Mouse (Mus musculus) kidney, adult 18-20 months (tissue): ENCODE data around the gene Mbnl2.
"Not testable (repeated sequence)": the region's sequence is repeated elsewhere in the genome, so short reads cannot be mapped to it uniquely, and the experiment has no call there.

ENCODE experiments used
- DNase-seq: peaks from one replicate; pipeline ENCODE4 v3.0.0; 2021

Gene Mbnl2

DNA sequence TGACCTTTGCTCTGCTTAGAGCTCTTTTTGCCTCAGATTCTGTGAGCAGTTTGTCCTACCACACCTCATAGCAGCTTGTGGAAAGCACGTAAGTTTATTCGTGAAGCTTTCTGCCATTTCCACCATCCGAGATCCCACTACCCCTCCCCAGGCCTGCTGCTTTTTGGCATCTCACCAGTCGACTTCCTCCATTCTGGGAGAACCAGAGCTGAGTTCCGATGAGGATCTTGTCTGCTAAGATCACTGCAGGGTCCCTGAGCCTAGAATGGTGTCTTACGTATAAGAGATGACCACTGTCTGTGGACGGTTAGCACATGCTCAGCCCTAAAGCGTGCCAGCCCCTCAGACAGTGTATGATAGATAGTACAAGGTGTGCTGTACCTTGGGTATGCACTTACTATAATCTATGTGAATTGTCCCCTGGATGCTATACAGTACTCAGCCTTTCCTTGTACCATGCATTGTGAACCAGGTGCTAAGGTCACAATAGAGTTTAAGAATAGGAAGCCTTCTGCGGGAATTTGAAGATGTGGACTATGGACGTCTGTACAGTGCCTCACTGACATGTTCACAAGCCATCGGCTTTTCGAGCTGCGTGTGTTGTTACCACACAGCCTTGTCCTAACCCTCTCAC, 55.5 kb downstream of the Mbnl2 start:
- no peak for DNase-seq

DNA sequence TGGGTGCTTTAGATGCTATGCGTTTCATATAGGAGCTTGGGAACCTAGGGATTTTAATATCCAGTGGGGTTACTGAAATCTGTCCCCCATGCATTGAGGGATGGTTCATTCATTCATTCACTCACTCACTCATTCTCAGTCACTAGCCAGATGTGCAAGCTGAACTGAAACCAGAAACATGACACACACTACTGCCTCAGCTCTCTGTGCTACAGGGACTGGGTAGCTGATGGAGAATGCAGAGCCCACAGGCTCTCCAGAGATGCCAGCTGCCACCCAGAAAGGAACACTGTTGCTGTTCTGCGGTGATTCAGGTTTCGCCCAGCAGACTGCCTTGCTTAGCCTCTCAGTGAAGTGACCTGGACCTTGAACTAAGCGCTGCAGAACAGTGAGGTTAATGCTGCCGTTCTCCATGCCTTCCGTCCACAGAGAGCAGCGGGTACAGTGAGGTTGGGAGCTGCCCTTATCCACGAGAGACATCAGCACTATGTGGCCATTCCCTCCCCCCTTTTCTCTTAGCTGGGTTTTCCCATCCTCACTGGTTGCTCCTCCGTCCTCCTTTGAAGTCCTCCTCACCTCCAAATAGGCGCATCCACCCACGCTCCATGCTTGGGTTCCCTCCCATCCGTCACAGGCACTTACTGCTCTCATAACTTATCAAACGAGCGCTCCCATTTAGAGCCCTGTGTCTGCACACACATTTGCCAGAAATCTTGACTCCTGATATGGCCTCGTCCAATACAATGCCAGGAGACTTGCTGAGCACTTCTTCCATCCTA, 58.2 kb downstream of the Mbnl2 start:
- no peak for DNase-seq

DNA sequence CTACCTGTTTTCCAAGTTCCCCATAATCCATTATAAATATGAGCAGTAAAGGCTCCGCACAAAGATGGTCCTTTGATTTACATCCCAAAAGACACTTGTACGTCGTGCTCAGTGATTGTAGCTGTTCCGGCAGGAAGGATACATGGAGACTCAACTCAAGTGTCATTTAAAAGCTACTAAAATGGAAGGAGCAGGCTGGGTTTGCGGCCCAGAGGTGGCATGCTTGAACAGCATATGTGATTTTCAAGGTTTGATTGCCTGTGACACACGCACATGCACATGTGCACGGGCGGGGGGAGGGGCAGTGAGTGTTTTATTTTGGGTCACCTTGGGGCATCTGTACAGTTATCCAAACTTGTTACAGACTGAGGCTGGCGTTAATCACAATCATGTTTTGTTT, 59.9 kb downstream of the Mbnl2 start:
- DNase-seq = no peak

DNA sequence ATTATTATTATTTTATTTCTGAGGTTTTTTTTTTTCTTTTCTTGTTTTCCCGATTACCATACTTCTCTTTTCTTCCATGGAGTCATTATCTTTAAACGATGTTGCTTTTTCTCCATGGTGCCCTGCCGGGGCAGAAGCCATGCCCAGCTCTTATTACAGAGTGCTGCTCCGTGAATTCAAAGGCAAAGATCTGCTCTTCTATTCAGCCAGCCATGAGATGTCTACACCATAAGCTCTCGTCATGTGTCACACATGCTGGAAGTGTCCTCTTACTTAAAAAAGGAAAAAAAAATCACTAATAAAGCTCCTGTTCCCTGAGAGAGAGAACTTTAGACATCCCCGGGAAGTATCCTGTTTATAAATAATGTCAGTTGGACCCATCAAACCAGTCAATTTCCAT, 60.4 kb downstream of the Mbnl2 start:
- DNase-seq = no peak

DNA sequence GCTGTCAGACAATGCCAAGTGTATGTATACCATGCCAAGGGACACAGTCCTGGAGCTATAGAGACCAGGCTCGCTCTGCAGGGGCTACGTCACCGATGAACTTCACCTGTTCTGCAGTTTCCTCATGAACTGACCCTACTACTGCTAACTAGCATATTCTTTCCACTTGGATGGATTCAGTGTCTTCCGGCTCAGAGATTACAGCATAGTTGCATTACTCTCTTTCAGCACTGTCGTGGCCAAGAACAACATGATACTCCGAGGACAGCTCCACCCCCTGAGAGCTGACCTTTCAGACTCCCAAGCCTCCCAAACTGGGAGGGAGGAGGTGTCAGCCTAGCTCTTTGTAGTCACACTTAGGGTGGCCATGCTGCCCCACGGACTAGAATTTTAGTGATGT, 60.9 kb downstream of the Mbnl2 start:
- DNase-seq = peak; percentile 75

DNA sequence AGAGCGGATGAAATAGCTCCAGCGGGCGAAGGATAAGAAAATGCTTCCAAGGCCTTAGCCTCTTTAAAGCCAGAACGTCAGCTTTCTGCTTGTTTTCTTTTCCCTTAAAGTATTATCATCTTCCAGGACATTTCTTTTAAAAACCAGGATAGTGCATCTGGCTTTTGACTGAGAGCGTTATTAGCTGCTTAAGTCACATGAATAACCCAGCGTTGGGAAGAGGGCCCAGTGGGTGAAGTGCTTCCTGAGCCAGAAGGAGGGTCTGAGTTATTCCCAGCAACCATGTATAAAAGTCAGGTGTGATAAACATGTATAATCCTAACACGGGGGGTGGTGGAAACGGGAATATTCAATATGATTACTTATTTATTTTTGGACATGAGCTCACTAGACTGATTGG, 61.4 kb downstream of the Mbnl2 start:
- no peak for DNase-seq

DNA sequence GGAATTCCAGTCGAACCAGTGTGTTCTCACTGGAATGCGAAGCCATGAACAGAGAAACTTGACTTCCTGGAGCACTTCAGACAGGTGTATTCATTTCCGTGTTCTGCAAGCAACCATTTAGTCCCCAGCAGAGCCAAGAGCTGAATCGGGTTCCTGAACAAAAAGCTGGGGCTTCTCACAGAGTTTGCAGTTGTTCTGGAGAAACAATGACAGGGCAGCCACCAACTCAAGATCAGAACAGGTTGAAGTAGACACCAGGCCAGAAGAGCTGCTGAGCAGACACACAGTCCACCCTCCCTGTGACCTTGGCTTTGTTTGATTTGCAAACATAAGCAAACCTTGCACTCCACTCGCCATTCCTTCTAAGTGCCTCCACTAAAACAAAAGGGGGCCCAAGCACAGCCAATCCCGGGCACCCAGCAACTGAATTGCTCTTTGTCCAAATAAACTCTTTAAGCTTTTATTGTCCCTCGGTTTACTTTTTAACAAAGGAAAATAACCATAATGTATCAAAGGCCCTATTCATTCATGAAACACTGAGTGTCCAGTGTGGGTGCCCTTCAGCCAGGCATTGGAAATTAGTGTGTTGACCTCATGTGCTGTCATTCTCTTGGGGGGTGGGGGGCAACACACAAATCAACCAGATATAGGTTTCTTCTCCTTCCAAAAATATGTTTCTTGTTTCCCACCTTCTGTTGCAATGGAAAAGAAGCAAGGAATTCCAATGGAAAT, 62.4 kb downstream of the Mbnl2 start:
- DNase-seq = no peak

DNA sequence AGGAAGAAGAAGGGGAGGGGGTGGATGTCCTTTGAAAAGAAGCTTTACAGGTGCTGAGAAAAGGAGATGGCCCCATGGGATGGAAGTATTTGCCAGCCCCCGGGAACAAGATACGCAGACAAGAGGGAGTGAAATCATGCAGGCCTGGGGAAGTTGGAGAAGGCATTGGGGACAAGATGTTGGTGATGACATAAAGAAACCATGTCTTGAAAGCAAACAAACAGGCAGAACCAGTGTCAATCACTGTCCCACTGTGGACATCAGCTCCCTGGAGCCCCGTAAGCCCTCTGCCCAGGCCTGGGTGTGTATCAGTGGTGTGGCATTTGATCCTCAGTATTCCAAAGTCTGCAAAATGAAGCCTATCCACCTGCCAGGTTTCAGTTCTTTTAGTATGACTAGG, 63.2 kb downstream of the Mbnl2 start:
- no peak for DNase-seq

DNA sequence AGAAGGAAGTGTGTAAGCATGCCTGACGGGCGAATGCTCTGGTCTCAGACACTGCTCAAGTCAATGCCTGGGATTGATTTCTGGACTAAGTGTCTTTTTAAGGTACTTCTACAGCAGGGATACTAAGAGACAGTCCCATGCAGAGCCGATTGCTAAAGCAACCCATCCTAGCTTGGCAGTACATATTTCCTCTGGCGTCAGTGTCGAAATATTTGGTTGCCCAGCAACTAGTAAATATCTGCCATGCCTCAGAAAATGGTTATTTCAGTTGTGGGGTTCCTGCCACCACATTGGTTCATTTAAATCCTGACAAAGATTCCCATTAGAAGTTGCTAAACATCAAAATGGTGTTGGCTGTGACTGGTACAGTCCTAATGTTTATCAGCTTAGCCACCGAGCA, 66.4 kb downstream of the Mbnl2 start:
- DNase-seq = no peak

DNA sequence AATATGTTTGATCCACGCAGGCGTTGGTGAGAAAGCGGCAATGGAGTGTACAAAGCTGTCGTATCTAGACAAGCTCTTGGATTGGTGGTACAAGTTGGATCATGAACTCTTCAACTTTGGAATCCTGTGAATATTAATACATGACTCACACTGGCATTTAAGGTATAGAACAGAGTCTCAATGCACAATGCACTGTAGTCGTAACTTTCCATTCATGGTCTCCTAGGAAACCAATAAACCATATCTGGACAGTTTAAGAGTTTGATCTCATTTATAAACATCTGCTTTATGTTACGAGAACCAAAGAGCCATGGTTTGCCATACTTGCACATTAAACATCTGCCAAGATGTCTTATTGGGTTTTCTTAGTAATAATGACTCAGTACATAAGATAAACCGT, 66.9 kb downstream of the Mbnl2 start:
- no peak for DNase-seq

DNA sequence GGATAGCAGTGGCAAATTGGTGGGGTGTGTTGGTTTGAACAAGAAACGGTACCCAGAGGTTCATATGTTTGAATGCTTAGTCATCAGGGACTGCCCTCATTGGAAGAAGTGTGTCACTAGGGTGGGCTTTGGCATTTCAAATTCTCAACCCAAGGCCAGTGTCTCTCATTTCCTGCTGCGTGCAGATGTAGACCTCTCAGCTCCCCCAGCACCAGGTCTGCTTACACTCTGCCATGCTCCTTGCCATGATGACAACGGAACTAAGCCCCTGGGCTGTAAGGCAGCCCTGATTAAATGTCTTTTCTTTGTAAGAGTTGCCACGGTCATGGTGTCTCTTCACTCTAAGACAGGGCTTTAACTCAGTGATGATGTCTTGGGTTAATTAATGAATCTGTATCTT, 69.2 kb downstream of the Mbnl2 start:
- no peak for DNase-seq

DNA sequence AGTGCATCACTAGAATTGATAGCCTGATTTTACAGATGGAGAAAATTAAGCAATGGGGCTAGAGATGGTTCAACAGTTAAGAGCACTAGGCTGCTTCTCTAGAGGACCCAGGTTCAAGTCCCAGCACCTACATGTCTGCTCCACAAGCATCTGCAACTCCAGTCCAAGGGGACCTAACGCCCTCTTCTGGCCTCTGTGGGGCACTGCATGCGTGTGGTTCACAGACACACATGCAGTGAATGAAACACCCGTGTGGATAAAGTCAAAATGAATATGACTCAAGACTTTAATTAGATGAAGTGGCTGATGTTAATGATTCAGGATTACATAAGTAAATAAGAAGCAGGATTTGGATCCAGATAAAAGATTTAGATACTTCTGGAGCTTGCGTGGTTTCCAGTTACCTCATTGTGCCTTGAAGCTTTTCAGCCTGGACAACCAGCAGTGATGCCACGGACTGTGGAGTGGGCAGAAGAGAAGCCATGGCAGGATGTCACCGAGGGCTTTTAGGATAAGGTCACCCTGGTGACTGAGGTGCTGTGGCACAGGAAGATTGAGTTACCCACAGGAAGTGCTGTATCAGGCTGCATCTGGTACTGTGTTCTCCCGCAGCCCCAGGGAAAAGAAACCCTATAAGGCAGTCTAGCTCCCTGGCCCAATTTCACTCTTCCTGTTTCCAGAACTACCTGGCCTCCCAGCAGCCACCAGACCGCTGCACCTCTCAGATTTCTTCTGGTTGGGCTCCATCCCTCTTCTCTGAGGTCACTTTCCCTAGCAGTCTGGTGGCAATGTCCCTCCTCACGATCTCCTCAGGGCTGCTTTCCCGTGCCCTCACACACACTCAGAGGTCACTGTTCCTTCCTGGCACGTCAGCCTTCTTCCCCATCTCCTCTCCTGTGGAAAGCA, 72.2 kb downstream of the Mbnl2 start:
- no peak for DNase-seq

DNA sequence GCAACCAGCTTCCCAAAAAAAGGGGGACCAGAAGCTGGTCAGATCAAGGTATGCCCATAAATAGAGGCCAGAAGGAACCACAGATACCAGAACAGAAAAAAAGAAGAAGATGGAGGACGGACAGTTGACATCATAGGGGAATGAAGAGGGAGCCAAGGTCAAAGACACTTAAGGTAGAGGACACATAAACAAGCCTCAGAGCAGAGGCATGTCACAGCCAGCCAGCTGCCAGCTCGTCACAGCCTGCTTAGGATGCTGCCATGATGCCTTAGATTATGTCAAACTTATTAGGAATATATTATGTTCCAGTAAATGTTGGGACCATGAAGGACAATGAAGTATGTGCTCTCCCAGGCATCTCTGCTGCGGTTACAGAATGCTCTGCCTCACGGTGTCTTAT, 73.9 kb downstream of the Mbnl2 start:
- DNase-seq = no peak

DNA sequence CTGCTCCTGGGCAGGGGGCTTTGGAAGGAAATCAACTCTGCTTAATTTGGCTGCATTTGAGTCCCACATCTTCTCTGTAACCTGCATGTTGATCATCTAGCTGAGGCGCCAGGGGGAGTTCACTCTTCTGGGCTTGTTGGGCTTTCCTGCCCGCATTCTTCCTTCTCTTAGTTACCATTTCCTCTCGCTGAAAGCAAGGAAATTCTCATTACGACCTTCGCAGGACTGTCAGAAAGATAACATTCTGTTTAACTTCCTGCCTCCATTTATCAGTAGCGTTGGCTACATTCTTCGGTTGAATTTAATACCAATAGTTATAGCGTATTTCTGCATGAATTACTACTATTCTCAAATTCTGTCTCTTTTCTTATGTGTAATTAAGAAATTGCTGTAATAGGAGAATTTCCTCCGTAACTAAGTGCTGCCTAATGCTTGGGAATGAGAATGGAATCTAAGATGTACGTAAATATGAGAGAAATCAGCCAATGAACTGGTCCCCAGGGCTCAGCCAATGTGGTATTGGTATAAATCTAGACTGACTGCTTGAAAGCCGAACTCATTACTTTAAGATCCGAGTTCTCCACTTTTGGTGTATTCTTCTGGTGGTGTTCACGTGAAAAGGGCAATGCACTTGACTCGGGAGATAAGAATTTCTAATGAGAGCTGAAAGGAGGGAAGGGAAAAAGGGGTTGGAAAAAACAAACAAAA, 76.8 kb downstream of the Mbnl2 start:
- DNase-seq = no peak

DNA sequence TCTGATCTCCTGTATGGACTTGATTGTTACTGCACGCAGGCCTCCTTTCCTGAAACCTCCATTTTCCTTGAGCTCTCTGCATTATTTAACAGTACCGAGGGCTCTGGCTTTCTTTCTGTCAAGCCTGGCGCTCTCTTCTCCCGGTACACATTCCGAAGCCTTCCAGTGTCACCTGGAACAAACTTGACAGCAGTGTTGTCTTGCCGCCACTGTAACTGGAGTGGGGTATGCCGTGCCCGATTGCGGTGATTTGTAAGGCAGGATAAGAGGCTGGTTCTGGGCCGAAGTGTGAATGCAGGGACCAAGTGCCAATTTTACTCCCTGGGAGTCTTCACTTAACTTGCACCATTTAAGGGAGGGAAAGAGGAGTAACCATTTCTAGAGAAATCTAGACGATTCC, 77.7 kb downstream of the Mbnl2 start:
- no peak for DNase-seq

DNA sequence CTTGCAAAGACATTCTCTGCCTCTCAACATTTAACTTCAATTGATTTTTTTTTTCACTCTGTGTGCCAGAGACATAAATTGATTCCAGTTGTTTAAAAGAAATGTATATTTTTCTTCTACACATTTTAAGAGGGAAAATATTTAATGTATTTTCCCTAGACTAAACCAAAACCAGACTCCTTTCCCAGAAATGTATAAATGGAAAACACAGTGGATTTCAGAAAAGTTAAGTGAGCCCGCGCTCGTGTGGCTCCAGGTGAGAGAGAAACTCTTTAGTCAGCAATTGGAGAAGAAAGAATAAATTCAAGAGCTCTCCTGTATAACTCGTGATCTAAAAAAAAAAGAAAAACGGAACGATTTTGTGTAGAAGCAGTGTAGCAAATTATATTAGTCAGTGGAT, 79.1 kb downstream of the Mbnl2 start:
- DNase-seq = no peak

DNA sequence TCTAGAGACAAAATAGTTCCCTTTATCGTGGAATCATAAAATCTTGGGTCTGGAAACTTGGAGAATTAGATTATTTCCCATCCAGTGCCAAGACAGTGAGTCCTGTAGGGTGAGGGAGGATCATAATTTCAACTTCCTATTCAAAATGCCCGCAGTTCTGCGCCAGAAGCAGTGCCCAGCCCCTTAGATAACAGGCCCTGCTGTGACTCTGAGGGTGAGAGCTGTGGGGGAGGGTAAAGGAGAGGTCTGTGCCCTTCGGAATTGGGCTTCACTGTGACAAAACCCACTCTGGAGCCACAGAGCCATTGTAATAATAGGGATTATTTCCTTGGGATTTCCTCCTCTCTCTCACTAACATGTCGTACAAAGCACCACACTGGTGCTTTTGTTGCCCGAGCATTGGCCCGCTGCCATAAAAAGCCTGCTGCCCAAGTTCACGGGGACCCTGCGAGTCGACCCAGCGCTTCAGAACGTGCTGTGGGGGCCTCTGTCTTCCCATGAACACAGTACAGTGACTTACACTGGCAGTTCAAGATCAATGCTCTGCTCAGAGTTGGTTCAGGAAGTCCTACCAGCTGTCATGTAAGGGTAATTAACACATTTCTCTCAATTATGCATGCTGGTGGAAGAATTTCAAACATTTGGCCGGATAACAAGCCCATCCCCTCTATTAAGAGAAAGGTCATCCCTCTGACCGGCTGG, 79.7 kb downstream of the Mbnl2 start:
- DNase-seq = peak; percentile 75

DNA sequence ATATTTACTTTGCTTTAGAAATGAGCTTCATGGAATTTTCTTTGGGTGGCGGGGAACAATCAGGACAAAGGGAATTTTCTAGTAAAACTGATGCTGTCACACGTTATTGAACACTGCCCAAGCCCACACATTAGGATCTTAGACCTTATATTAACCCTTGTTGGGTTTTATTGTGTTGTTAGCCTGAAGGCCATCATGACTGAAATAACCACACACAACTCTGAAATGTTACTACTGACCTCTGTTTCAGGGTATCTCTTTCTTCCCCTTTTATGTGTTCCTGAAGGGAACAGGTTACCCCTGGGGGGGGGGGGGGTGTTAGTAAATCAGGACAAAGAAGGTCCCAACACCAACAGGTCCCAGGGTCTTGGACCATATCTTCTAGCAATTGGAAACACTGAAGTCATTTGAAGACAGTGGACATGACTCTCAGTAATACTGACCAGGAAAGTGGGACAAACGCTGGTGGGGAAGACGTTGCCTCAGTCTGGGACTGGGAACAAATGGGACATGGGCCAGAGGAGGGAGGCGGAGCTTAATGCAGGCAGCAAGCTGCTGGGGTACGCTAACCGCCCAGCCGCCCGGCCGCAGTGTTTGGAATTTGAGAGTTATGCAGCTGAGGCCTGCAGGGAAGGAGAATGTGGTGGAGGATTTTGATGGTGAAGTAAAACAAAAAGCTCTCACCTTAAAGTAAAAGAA, 80.4 kb downstream of the Mbnl2 start:
- no peak for DNase-seq

DNA sequence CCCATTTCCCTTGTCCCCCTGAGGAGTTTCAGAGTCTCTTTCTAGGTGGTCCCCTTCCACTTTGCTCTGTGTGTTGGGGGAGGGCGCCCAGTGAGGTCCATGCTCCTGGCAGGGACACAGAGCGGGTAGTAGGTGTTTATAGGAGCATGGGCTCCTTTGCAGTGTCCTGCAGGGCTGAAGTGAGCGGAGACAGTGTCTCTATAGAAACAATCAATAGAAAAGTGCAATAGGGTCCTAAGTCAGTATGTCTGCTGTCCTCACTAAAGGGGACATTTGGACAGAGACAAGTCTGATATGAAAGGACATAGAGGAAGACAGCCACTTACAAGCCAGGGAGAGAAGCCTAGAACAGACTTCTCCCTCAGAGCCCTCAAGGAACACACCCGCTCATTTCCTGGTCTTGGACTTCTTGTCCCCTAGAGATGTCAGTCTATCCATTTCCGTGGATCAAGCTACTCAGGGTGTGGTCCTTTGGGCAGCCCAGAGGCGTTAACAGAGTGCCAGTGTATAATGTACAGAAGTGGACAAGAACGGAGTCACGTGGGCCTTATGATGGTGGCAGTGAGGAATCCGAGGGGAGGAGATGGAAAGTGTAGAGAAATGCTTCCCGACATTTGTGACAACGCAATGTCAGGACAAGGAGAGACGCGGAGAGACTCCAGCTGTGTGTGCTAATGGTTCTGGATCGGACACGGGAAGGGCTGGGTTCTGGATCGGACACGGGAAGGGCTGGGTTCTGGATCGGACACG, 82.0 kb downstream of the Mbnl2 start:
- no peak for DNase-seq

DNA sequence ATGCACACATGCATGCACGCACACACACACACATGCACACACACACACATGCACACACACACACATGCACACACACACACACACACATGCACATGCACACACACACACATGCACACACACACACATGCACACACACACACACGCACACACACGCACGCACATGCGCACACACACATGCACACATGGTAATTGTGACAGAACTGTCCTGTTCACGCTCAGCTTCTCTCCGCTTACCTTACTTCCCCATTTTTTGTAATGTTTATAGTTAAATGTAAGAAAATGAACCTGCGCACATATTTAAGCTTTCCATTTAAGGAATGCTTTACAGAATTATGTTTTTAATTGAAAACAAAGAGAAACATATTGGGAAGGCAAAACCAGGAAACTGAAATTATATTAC, 84.1 kb downstream of the Mbnl2 start:
- DNase-seq = not testable (repeated sequence)
